Mouse (Mus musculus) C2C12 (cell line): ENCODE data around the gene Akt1s1.

ENCODE experiments used
- CTCF ChIP-seq: IDR thresholded peaks from one replicate; pipeline ENCODE4 v1.5.1; 2011; ENCODE audit not compliant: control insufficient read depth, insufficient read depth, insufficient read length
- MYOD1 ChIP-seq: IDR thresholded peaks from one replicate; pipeline ENCODE4 v1.6.1; 2011; ENCODE audit warnings: low read depth; ENCODE audit not compliant: control insufficient read depth, insufficient read length

DNA sequence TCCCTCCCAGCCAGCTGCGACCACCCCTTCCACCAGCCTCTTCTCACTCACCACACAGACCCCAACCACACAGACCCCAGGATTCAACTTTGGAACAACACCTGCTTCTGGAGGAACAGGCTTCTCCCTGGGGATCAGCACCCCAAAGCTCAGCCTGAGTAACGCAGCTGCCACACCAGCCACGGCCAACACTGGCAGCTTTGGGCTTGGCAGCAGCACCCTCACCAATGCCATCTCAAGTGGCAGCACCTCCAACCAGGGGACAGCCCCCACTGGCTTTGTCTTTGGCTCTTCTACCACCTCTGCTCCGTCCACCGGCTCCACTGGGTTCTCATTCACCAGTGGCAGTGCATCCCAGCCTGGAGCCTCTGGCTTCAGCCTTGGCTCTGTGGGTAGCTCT is 20.1 kb upstream of the Akt1s1 start:
- TF ChIP-seq CTCF (no peak), MYOD1 (no peak)
